Mouse (Mus musculus) CH12.LX (cell line): ENCODE data around the gene Kcnj15. TPM values are rescaled to one million over a fixed set of nuclear protein-coding genes. Genes with fewer than 3 reads are reported as not detected.

Experiments used
- DNase-seq: peaks from one replicate; pipeline ENCODE4 v3.0.0-alpha.2; 2013; ENCODE audit errors: extremely low read depth
- H3K27ac ChIP-seq: 2 replicates; pipeline ENCODE4 v1.5.1; 2012; ENCODE audit warnings: low read depth, mild to moderate bottlenecking, control low read depth, moderate library complexity; ENCODE audit not compliant: insufficient read depth
- H3K27me3 ChIP-seq: replicated peaks from 2 replicates; pipeline ENCODE3; 2012; ENCODE audit warnings: inconsistent platforms
- H3K36me3 ChIP-seq, 2 experiments: replicated peaks in 1 of 2; 2 replicates each; pipeline versions ENCODE3 to v1.6.1; 2012; ENCODE audit warnings: inconsistent platforms in 1 of 2, low read length in 1 of 2, mild to moderate bottlenecking in 1 of 2, mixed read lengths in 1 of 2, moderate library complexity in 1 of 2; ENCODE audit not compliant: control insufficient read depth in 1 of 2, insufficient read depth in 1 of 2
- H3K4me1 ChIP-seq, 2 experiments: 2 replicates each; pipeline ENCODE4 v1.6.1; 2012; ENCODE audit warnings: inconsistent platforms in 1 of 2, moderate library complexity in 1 of 2; ENCODE audit not compliant: insufficient read depth in 2 of 2, control insufficient read depth in 1 of 2
- H3K4me2 ChIP-seq: 2 replicates; pipeline ENCODE4 v1.6.1; 2012; ENCODE audit warnings: low read depth, mild to moderate bottlenecking, control low read depth; ENCODE audit not compliant: poor library complexity, insufficient read depth, severe bottlenecking
- H3K4me3 ChIP-seq, 3 experiments: fragments of 150-350 bp in 1 of 3; sonication (generic) in 1 of 3; replicated peaks in 1 of 3; 2 replicates each; pipeline versions ENCODE3 to v1.5.1; 2011 to 2012; ENCODE audit warnings: low read depth in 2 of 3, low read length in 2 of 3, mild to moderate bottlenecking in 2 of 3, moderate library complexity in 2 of 3, control low read depth in 1 of 3, improper control_type of control experiment in 1 of 3, inconsistent platforms in 1 of 3, mixed read lengths in 1 of 3; ENCODE audit not compliant: poor library complexity in 1 of 3
- H3K79me2 ChIP-seq: replicated peaks from 2 replicates; pipeline ENCODE4 v1.6.1; 2012; ENCODE audit warnings: mild to moderate bottlenecking, moderate library complexity; ENCODE audit not compliant: control insufficient read depth, poor library complexity, insufficient read depth, severe bottlenecking; ENCODE audit errors: extremely low read depth
- H3K9ac ChIP-seq: 2 replicates; pipeline ENCODE4 v1.6.1; 2012; ENCODE audit warnings: low read depth, mild to moderate bottlenecking, control low read depth, moderate library complexity; ENCODE audit not compliant: insufficient read depth
- H3K9me3 ChIP-seq: replicated peaks from 2 replicates; pipeline ENCODE3; 2012; ENCODE audit warnings: low read length, inconsistent platforms, mixed read lengths
- CHD1 ChIP-seq: IDR thresholded peaks from 2 replicates; pipeline ENCODE4 v1.6.1; 2012; ENCODE audit warnings: low read depth, low read length, improper control_type of control experiment, inconsistent platforms
- CTCF ChIP-seq, 2 experiments: IDR thresholded peaks in 1 of 2; conservative IDR thresholded peaks in 1 of 2; 2 replicates each; pipeline ENCODE4 v1.5.1; 2011 to 2012; ENCODE audit warnings: low read depth in 2 of 2, low read length in 2 of 2, improper control_type of control experiment in 1 of 2, inconsistent platforms in 1 of 2, mild to moderate bottlenecking in 1 of 2, moderate library complexity in 1 of 2
- E2F4 ChIP-seq: IDR thresholded peaks from 2 replicates; pipeline ENCODE4 v1.6.1; 2011; ENCODE audit warnings: low read depth, low read length, improper control_type of control experiment; ENCODE audit not compliant: insufficient replicate concordance
- ELF1 ChIP-seq: IDR thresholded peaks from 2 replicates; pipeline ENCODE4 v1.6.1; 2014; ENCODE audit warnings: low read depth, mild to moderate bottlenecking, inconsistent platforms, low read length, improper control_type of control experiment
- EP300 ChIP-seq: IDR thresholded peaks from 2 replicates; pipeline ENCODE4 v1.6.1; 2011; ENCODE audit warnings: low read length, improper control_type of control experiment
- ETS1 ChIP-seq: conservative IDR thresholded peaks from 2 replicates; pipeline ENCODE4 v1.6.1; 2012; ENCODE audit warnings: low read depth, mild to moderate bottlenecking, inconsistent platforms, low read length, improper control_type of control experiment, moderate library complexity
- HCFC1 ChIP-seq: IDR thresholded peaks from 2 replicates; pipeline ENCODE4 v1.6.1; 2012; ENCODE audit warnings: low read depth, mild to moderate bottlenecking, inconsistent platforms, low read length, improper control_type of control experiment
- JUN ChIP-seq: IDR thresholded peaks from 2 replicates; pipeline ENCODE4 v1.6.1; 2011; ENCODE audit warnings: low read depth, mild to moderate bottlenecking, low read length, improper control_type of control experiment, moderate library complexity; ENCODE audit not compliant: insufficient read depth
- JUND ChIP-seq: conservative IDR thresholded peaks from 2 replicates; pipeline ENCODE4 v1.6.1; 2011; ENCODE audit warnings: low read depth, low read length, improper control_type of control experiment
- KAT2A ChIP-seq: IDR thresholded peaks from 2 replicates; pipeline ENCODE4 v1.6.1; 2012; ENCODE audit warnings: low read length, improper control_type of control experiment, inconsistent platforms; ENCODE audit not compliant: insufficient replicate concordance
- MEF2A ChIP-seq: IDR thresholded peaks from 2 replicates; pipeline ENCODE4 v1.6.1; 2014; ENCODE audit warnings: low read depth, mild to moderate bottlenecking, inconsistent platforms, low read length, improper control_type of control experiment, borderline replicate concordance
- MYC ChIP-seq: IDR thresholded peaks from 2 replicates; pipeline ENCODE4 v1.6.1; 2011; ENCODE audit warnings: low read depth, mild to moderate bottlenecking, improper control_type of control experiment, low read length
- POLR2AphosphoS2 ChIP-seq: IDR thresholded peaks from 2 replicates; pipeline ENCODE4 v1.6.1; 2011; ENCODE audit warnings: low read depth, low read length, improper control_type of control experiment
- RAD21 ChIP-seq: IDR thresholded peaks from 2 replicates; pipeline ENCODE4 v1.6.1; 2011; ENCODE audit warnings: low read depth, mild to moderate bottlenecking, low read length, improper control_type of control experiment, moderate library complexity
- RCOR1 ChIP-seq: conservative IDR thresholded peaks from 2 replicates; pipeline ENCODE4 v1.6.1; 2012; ENCODE audit warnings: low read depth, mild to moderate bottlenecking, inconsistent platforms, low read length, improper control_type of control experiment
- SIN3A ChIP-seq: IDR thresholded peaks from 2 replicates; pipeline ENCODE4 v1.6.1; 2012; ENCODE audit warnings: low read length, improper control_type of control experiment, inconsistent platforms
- TBP ChIP-seq: conservative IDR thresholded peaks from 2 replicates; pipeline ENCODE4 v1.6.1; 2011; ENCODE audit warnings: low read depth, low read length, improper control_type of control experiment
- UBTF ChIP-seq: IDR thresholded peaks from 2 replicates; pipeline ENCODE4 v1.6.1; 2012; ENCODE audit warnings: low read depth, mild to moderate bottlenecking, inconsistent platforms, low read length, improper control_type of control experiment, moderate library complexity
- USF1 ChIP-seq: IDR thresholded peaks from 2 replicates; pipeline ENCODE4 v1.6.1; 2014; ENCODE audit warnings: low read depth, mild to moderate bottlenecking, inconsistent platforms, low read length, improper control_type of control experiment
- ZNF384 ChIP-seq: IDR thresholded peaks from 2 replicates; pipeline ENCODE4 v1.6.1; 2012; ENCODE audit warnings: low read depth, low read length, improper control_type of control experiment, inconsistent platforms
- dilution Hi-C: fragments of 300-500 bp; cut with MboI; formaldehyde crosslinking; loops from 2 replicates; pipeline ENCODE4 v1.14.3; 2020; ENCODE audit warnings: low sequenced_read_pairs; ENCODE audit not compliant: extremely low pct_unique_long_range_greater_than_20kb, extremely low pct_ligation_motif_present
- in situ Hi-C: fragments of 300-500 bp; cut with MboI; formaldehyde crosslinking; loops from 3 replicates; pipeline ENCODE4 v1.14.3; 2019; ENCODE audit warnings: low sequenced_read_pairs, low pct_ligation_motif_present, low pct_unique_long_range_greater_than_20kb, mixed read lengths
- polyA plus RNA-seq: library from polyadenylated mRNA; unstranded; fragments of >175 nt; gene quantifications from 2 replicates; pipeline ENCODE4 v1.2.1, GENCODE M21; 2012; ENCODE audit warnings: low read depth; ENCODE audit not compliant: insufficient read length
- total RNA-seq, 2 experiments: library from RNA; depleted of rRNA; stranded (reverse); fragments of 300-350 nt in 1 of 2; fragments of >200 nt in 1 of 2; gene quantifications; 2 replicates each; pipeline ENCODE4 v1.2.3; 2012 to 2014

The Kcnj15 gene
- total and polyA plus RNA-seq, 3 experiments, result 0.37 to 1.1 (median 0.51) TPM

GRCm38 (mm10) chr16:95267481-95268183 lies 10.3 kb downstream of the Kcnj15 start:
- no peak overlapping the region for H3K4me2 ChIP-seq
- no peak overlapping the region for H3K4me3 ChIP-seq
- peaks cover 11% of the 10 kb centered on the region for H3K9me3 ChIP-seq
- H3K27me3 ChIP-seq, result no peaks in the 10 kb centered on the region
- no peak overlapping the region for H3K9ac ChIP-seq
- H3K4me1 ChIP-seq, result peaks cover 3 to 6% of the 10 kb centered on the region in 2 experiments; a peak in 3 of 4 replicates
- H3K79me2 ChIP-seq, result no peaks in the 10 kb centered on the region
- dilution Hi-C loops, result no loop called here
- H3K36me3 ChIP-seq, result no peaks in the 10 kb centered on the region
- no peak overlapping the region for H3K27ac ChIP-seq
- no peak for DNase-seq
- in situ Hi-C loops, result no loop called here
- TF ChIP-seq SIN3A (no peak), MEF2A (no peak), RCOR1 (no peak), ETS1 (no peak), USF1 (no peak), E2F4 (no peak), ZNF384 (no peak), RAD21 (no peak), JUND (no peak), CHD1 (no peak), ELF1 (no peak), EP300 (no peak), KAT2A (no peak)

DNA sequence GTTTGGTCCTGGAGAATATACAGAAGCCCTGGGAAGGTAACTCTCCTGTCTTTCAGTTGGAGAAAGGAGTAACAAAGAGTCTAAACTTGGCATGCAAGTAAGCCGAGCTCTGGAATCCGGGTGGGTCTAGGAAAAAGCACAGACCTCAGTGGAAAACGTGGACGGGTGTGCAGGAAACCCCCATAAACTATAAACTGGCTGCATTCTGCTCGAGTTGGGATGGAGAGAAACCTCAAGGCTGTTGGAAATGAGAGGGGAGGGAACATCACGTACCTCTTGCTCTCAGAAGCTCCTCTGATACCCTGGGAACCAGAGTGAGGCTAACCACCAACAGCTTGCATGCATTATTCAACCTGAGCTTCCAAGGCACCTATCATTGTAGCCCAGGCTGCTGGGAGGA lies 12.3 kb downstream of the Kcnj15 start:
- no peak for DNase-seq
- Histone ChIP-seq H3K79me2 (no peaks in the 10 kb centered on the region), H3K36me3 (no peaks in the 10 kb centered on the region), H3K9me3 (peaks cover 19% of the 10 kb centered on the region), H3K27ac (no peak overlapping the region), H3K4me2 (no peak overlapping the region), H3K9ac (no peak overlapping the region), H3K4me3 (no peak overlapping the region), H3K4me1 (peaks cover 14 to 16% of the 10 kb centered on the region in 2 experiments), H3K27me3 (no peaks in the 10 kb centered on the region)
- no peak for TF ChIP-seq MYC
- TF ChIP-seq CTCF (conservative IDR thresholded peaks at IDR 0.05 in 1 of 2, IDR thresholded peaks at IDR 0.05 in 1 of 2; ENCODE audit: low read depth in 2 of 2, low read length in 2 of 2), result no peak
- TF ChIP-seq JUN, result no peak
- TF ChIP-seq ELF1, result no peak
- TF ChIP-seq POLR2AphosphoS2, result no peak
- no peak for TF ChIP-seq SIN3A
- TF ChIP-seq E2F4, result no peak
- TF ChIP-seq RCOR1, result no peak
- no peak for TF ChIP-seq TBP
- TF ChIP-seq UBTF, result no peak
- no peak for TF ChIP-seq HCFC1
- dilution Hi-C loops, result no loop called here
- in situ Hi-C loops, result no loop called here
